In genomic region chr4:46600473-46601257, GRCm38 (mm10) we compare ENCODE assay signal across 8 mouse cellular contexts. TPM values are rescaled to one million over a fixed set of nuclear protein-coding genes. Genes with fewer than 3 reads are reported as not detected.
A peak's percentile ranks its signal among the peaks of the same experiment; 100 is the strongest.
DNase-seq lines count a peak whose midpoint lies in the region; ATAC-seq and TF ChIP-seq lines count a peak whose summit lies in the region.

No protein-coding gene starts in this region.

- H3K36me3 ChIP-seq in heart, embryonic 12.5 days, result no peaks in the 10 kb centered on the region
- no peaks in the 10 kb centered on the region for H3K36me3 ChIP-seq in thymus, adult 2 months (ENCODE audit: control insufficient read depth, insufficient read depth, low read length)
- H3K36me3 ChIP-seq in intestine, embryonic 14.5 days (ENCODE audit: control insufficient read depth, insufficient read depth, low read length), result no peaks in the 10 kb centered on the region
- no peaks in the 10 kb centered on the region for H3K36me3 ChIP-seq in midbrain, embryonic 16.5 days (ENCODE audit: control insufficient read depth, insufficient read depth, low read length)

- peaks cover 10% of the 10 kb centered on the region; the same call in 1 of the 2 replicates for H3K4me1 ChIP-seq in heart, embryonic 12.5 days (replicated peaks)
- H3K4me1 ChIP-seq in thymus, adult 2 months (replicated peaks; ENCODE audit: control insufficient read depth, insufficient read depth, low read length), result peaks cover 28% of the 10 kb centered on the region
- no peaks in the 10 kb centered on the region for H3K4me1 ChIP-seq in intestine, embryonic 14.5 days (replicated peaks; ENCODE audit: control insufficient read depth, insufficient read depth, low read length)
- H3K4me1 ChIP-seq in midbrain, embryonic 16.5 days (ENCODE audit: control insufficient read depth, insufficient read depth, low read length), result peaks cover 8% of the 10 kb centered on the region

- H3K9ac ChIP-seq in heart, embryonic 12.5 days, result no peak overlapping the region
- peak overlapping the region; percentile 55; the same call in 1 of the 2 replicates for H3K9ac ChIP-seq in intestine, embryonic 14.5 days (ENCODE audit: low read length)
- peak overlapping the region; percentile 90 for H3K9ac ChIP-seq in midbrain, embryonic 16.5 days (ENCODE audit: low read depth, low read length)

- no peak for TF ChIP-seq CTCF in thymus, adult 2 months (IDR thresholded peaks at IDR 0.05; ENCODE audit: borderline replicate concordance, control insufficient read depth, extremely low read depth, insufficient read depth, low read length, poor library complexity)

- no peaks in the 10 kb centered on the region for H3K9me3 ChIP-seq in heart, embryonic 12.5 days (replicated peaks)
- no peaks in the 10 kb centered on the region for H3K9me3 ChIP-seq in intestine, embryonic 14.5 days (ENCODE audit: control insufficient read depth, low read length)
- no peaks in the 10 kb centered on the region for H3K9me3 ChIP-seq in midbrain, embryonic 16.5 days (replicated peaks; ENCODE audit: control insufficient read depth, low read length, poor library complexity, severe bottlenecking)

- no peak overlapping the region for H3K27ac ChIP-seq in heart, embryonic 12.5 days (ENCODE audit: poor library complexity, severe bottlenecking)
- H3K27ac ChIP-seq in thymus, adult 2 months (ENCODE audit: control insufficient read depth, insufficient read depth, low read length), result no peak overlapping the region
- no peak overlapping the region for H3K27ac ChIP-seq in intestine, embryonic 14.5 days (ENCODE audit: low read depth)
- H3K27ac ChIP-seq in midbrain, embryonic 16.5 days (ENCODE audit: low read length), result no peak overlapping the region

- no peak for TF ChIP-seq POLR2A in thymus, adult 2 months (IDR thresholded peaks at IDR 0.05; ENCODE audit: control insufficient read depth, extremely low read depth, insufficient read depth, low read length, poor library complexity)

- DNase-seq in heart, adult 9 months (ENCODE audit: low spot score in 2 of 2), result no peak
- no peak for DNase-seq in thymus, adult 2 months
- DNase-seq in thymus, postnatal 0 days (ENCODE audit: low spot score), result no peak
- DNase-seq in intestine, embryonic 14.5 days (ENCODE audit: low spot score), result peak; percentile 60
- no peak for DNase-seq in layer of hippocampus, postnatal 36 days
- no peak for DNase-seq in adrenal gland, postnatal 14 days

- H3K4me2 ChIP-seq in heart, embryonic 12.5 days, result peak overlapping the region; percentile 97
- H3K4me2 ChIP-seq in intestine, embryonic 14.5 days (ENCODE audit: low read length), result peak overlapping the region; percentile 96
- H3K4me2 ChIP-seq in midbrain, embryonic 16.5 days (ENCODE audit: low read length), result peak overlapping the region; percentile 81

- H3K27me3 ChIP-seq in heart, embryonic 12.5 days (replicated peaks), result peaks cover 93% of the 10 kb centered on the region
- peaks cover 7% of the 10 kb centered on the region for H3K27me3 ChIP-seq in thymus, adult 2 months (ENCODE audit: control insufficient read depth, insufficient read depth, low read length)
- H3K27me3 ChIP-seq in intestine, embryonic 14.5 days (replicated peaks; ENCODE audit: control insufficient read depth, insufficient read depth, low read length), result peaks cover 34% of the 10 kb centered on the region
- peaks cover 4% of the 10 kb centered on the region; the same call in 1 of the 2 replicates for H3K27me3 ChIP-seq in midbrain, embryonic 16.5 days (ENCODE audit: control insufficient read depth, insufficient read depth, low read depth, low read length)

- peak overlapping the region; percentile 60 for H3K4me3 ChIP-seq in heart, embryonic 12.5 days
- H3K4me3 ChIP-seq in thymus, adult 2 months (ENCODE audit: control insufficient read depth, insufficient read depth, low read length), result peak overlapping the region; percentile 42
- peak overlapping the region; percentile 58 for H3K4me3 ChIP-seq in intestine, embryonic 14.5 days (ENCODE audit: low read depth, low read length)
- H3K4me3 ChIP-seq in midbrain, embryonic 16.5 days (ENCODE audit: low read depth, low read length), result peak overlapping the region; percentile 83

- no peak for ATAC-seq in heart, embryonic 12.5 days (ENCODE audit: insufficient number of reproducible peaks, low FRiP score)
- ATAC-seq in intestine, embryonic 14.5 days (replicated peaks; ENCODE audit: low FRiP score, low TSS enrichment, low read depth), result no peak
- ATAC-seq in midbrain, embryonic 16.5 days, result no peak; the same call in 1 of the 2 replicates

- WGBS in heart, embryonic 12.5 days, result 36% methylated on average over 20 of the region's 20 CpGs
- 10% methylated on average over 20 of the region's 20 CpGs for WGBS in thymus, adult 2 months
- WGBS in intestine, embryonic 14.5 days, result 36% methylated on average over 20 of the region's 20 CpGs
- WGBS in midbrain, embryonic 16.5 days, result 43% methylated on average over 20 of the region's 20 CpGs

RNA-seq across cellular contexts. Expression of gene Coro2a, which starts 1.3 kb away (rescaled TPM):
- polyA plus RNA-seq in heart, embryonic 12.5 days (2016; fragmentation: Nextera tagmentation; extraction: Ambion mirVana), result 0.15 and 0.34 TPM in 2 replicates
- polyA plus RNA-seq in thymus, adult 2 months (2012; rRNA removed), result 13.5 and 15.9 TPM in 2 replicates
- 12.2 and 14.5 TPM in 2 replicates for polyA plus RNA-seq in thymus, postnatal 0 days (2015; fragmentation: Nextera tagmentation; extraction: Ambion mirVana)
- 28.0 and 36.1 TPM in 2 replicates for polyA plus RNA-seq in intestine, embryonic 14.5 days (2014; fragmentation: Nextera tagmentation; extraction: Ambion mirVana)
- 7.4 and 8.2 TPM in 2 replicates for polyA plus RNA-seq in midbrain, embryonic 16.5 days (2015; fragmentation: Nextera tagmentation; extraction: Ambion mirVana)
- total RNA-seq in layer of hippocampus, postnatal 36 days (2021), result 10 to 100 TPM; 16.0 to 17.0 TPM
- 3.3 and 5.3 TPM in 2 replicates for total RNA-seq in adrenal gland, postnatal 14 days (2021)

RNA-seq across cellular contexts. Expression of gene Tbc1d2, which starts 49.3 kb away (rescaled TPM):
- polyA plus RNA-seq in heart, embryonic 12.5 days (2016; fragmentation: Nextera tagmentation; extraction: Ambion mirVana), result 0.42 and 0.51 TPM in 2 replicates
- polyA plus RNA-seq in thymus, adult 2 months (2012; rRNA removed), result 1.7 and 2.0 TPM in 2 replicates
- polyA plus RNA-seq in thymus, postnatal 0 days (2015; fragmentation: Nextera tagmentation; extraction: Ambion mirVana), result 2.1 and 2.2 TPM in 2 replicates
- 3.5 and 4.8 TPM in 2 replicates for polyA plus RNA-seq in intestine, embryonic 14.5 days (2014; fragmentation: Nextera tagmentation; extraction: Ambion mirVana)
- polyA plus RNA-seq in midbrain, embryonic 16.5 days (2015; fragmentation: Nextera tagmentation; extraction: Ambion mirVana), result 0.65 and 0.82 TPM in 2 replicates
- 1 to 10 TPM; 2.4 to 3.1 TPM for total RNA-seq in layer of hippocampus, postnatal 36 days (2021)
- 2.0 and 3.1 TPM in 2 replicates for total RNA-seq in adrenal gland, postnatal 14 days (2021)
